Mouse (Mus musculus) ES-E14 (cell line): ENCODE measurements around the gene Ppp4r2.

Source experiments
- MAFK ChIP-seq: IDR thresholded peaks from 2 replicates; pipeline ENCODE4 v1.6.1; 2014; ENCODE audit warnings: mild to moderate bottlenecking, low read depth, low read length, inconsistent platforms; ENCODE audit not compliant: insufficient read depth
- ZNF384 ChIP-seq: IDR thresholded peaks from 2 replicates; pipeline ENCODE4 v1.6.1; 2012; ENCODE audit warnings: low read depth, low read length, inconsistent platforms

DNA sequence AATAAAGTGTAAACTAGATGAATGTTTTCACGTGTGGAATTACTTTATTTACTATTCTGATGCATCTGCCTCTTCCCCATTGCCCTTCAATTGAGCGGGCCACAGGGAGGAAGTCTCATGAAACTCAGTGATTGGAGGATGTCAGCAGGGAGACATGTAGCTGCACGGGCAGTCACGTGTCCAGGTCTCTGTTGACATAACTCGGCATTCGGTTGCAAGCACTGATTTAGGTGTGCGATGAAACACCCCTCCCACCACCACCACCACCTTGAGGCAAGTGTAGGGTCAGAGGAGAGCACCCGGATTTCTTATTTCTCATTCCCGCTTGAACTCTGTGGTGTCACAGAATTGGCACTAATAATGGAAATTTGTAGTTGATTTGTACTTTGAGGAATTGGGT is 36.5 kb downstream of the Ppp4r2 start:
- no peak for TF ChIP-seq ZNF384
- no peak for TF ChIP-seq MAFK
